Mouse (Mus musculus) neural tube, embryonic 15.5 days (tissue): ENCODE measurements at regions not wholly inside any gene's neighbourhood (a gene's known extent, or its start where the extent isn't known, plus 50 kb on each side); places are given as distances from the start of the nearest gene placed in this dataset.

ENCODE experiments used
- ATAC-seq: fragments of 200-750 bp; cut with Nextera tagmentation; 2 replicates; pipeline ENCODE4 v1.8.0; 2017; ENCODE audit warnings: mild to moderate bottlenecking, moderate TSS enrichment, moderate library complexity; ENCODE audit not compliant: low FRiP score
- H3K27ac ChIP-seq: fragments of 300-500 bp; sonication (generic); replicated peaks from 2 replicates; pipeline ENCODE4 v1.5.1; 2015; ENCODE audit warnings: mild to moderate bottlenecking, inconsistent platforms
- H3K27me3 ChIP-seq: fragments of 300-500 bp; sonication (generic); replicated peaks from 2 replicates; pipeline ENCODE4 v1.6.1; 2015; ENCODE audit warnings: inconsistent platforms
- H3K36me3 ChIP-seq: fragments of 300-500 bp; sonication (generic); 2 replicates; pipeline ENCODE4 v1.6.1; 2015; ENCODE audit warnings: inconsistent platforms
- H3K4me1 ChIP-seq: fragments of 300-500 bp; sonication (generic); 2 replicates; pipeline ENCODE4 v1.6.1; 2015; ENCODE audit warnings: inconsistent platforms
- H3K4me2 ChIP-seq: fragments of 300-500 bp; sonication (generic); 2 replicates; pipeline ENCODE4 v1.6.1; 2015; ENCODE audit warnings: inconsistent platforms, mild to moderate bottlenecking, moderate library complexity
- H3K4me3 ChIP-seq: fragments of 300-500 bp; sonication (generic); replicated peaks from 2 replicates; pipeline ENCODE4 v1.5.1; 2015; ENCODE audit warnings: mild to moderate bottlenecking, inconsistent platforms
- H3K9ac ChIP-seq: fragments of 300-500 bp; sonication (generic); replicated peaks from 2 replicates; pipeline ENCODE4 v1.6.1; 2015; ENCODE audit warnings: mild to moderate bottlenecking, inconsistent platforms
- H3K9me3 ChIP-seq: fragments of 300-500 bp; sonication (generic); replicated peaks from 2 replicates; pipeline ENCODE4 v1.6.1; 2016; ENCODE audit warnings: inconsistent platforms
- WGBS: fragments of 180-500 bp; shearing (Covaris S2); methylation state at CpG from one replicate; pipeline ENCODE4 v1.1.7; 2015; ENCODE audit warnings: mixed read lengths; 5-methylcytosine and 5-hydroxymethylcytosine counted together

DNA sequence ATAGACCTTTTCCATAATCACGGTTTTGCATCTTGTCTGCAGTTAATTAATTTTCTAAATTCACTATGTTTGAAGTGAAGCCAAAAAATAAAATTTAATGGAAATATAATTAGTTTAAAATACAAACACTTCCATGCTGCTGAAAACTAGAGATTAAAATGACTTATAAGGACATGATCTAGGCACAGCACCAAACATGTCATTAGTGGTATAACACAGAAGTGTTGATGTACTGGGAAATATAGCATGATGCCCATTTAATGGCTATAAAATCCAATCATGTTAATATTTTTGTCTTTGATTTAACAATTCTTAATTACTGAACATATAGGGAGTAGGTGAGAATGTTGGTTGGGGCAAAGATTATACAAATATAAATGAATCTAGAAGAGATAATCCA lies 487.5 kb upstream of the Gm38303 start:
- H3K4me2 ChIP-seq: no peak overlapping the region
- no peak for ATAC-seq
- no peaks in the 10 kb centered on the region for H3K9me3 ChIP-seq
- H3K9ac ChIP-seq: no peak overlapping the region
- H3K27ac ChIP-seq: no peak overlapping the region
- H3K36me3 ChIP-seq: no peaks in the 10 kb centered on the region
- H3K4me3 ChIP-seq: no peak overlapping the region
- no peaks in the 10 kb centered on the region for H3K4me1 ChIP-seq
- H3K27me3 ChIP-seq: no peaks in the 10 kb centered on the region
- 72% methylated on average over 1 of the region's 1 CpGs for WGBS

DNA sequence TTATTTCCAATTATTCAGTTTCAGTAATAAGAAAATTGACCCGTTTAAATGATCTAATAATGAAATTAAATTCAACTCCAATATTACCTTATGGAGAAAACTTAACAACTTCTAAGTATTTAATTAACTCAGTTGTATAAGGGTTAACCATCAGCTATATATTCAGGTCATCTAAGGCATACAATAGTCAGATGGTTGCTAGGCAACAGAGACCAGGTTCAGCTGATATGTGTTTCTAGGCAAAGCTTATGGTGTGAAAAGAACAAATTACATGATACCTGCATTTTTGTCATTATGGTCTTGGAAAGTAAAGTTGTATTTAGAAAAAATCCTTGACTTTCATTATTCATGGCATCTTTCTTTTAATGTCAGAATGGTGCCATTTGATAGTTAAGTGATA lies 487.1 kb upstream of the Gm38303 start:
- no peak overlapping the region for H3K27ac ChIP-seq
- H3K9me3 ChIP-seq: no peaks in the 10 kb centered on the region
- H3K4me3 ChIP-seq: no peak overlapping the region
- no peaks in the 10 kb centered on the region for H3K4me1 ChIP-seq
- H3K4me2 ChIP-seq: no peak overlapping the region
- H3K27me3 ChIP-seq: no peaks in the 10 kb centered on the region
- no peak for ATAC-seq
- H3K9ac ChIP-seq: no peak overlapping the region
- 72% methylated on average over 1 of the region's 1 CpGs for WGBS
- no peaks in the 10 kb centered on the region for H3K36me3 ChIP-seq

DNA sequence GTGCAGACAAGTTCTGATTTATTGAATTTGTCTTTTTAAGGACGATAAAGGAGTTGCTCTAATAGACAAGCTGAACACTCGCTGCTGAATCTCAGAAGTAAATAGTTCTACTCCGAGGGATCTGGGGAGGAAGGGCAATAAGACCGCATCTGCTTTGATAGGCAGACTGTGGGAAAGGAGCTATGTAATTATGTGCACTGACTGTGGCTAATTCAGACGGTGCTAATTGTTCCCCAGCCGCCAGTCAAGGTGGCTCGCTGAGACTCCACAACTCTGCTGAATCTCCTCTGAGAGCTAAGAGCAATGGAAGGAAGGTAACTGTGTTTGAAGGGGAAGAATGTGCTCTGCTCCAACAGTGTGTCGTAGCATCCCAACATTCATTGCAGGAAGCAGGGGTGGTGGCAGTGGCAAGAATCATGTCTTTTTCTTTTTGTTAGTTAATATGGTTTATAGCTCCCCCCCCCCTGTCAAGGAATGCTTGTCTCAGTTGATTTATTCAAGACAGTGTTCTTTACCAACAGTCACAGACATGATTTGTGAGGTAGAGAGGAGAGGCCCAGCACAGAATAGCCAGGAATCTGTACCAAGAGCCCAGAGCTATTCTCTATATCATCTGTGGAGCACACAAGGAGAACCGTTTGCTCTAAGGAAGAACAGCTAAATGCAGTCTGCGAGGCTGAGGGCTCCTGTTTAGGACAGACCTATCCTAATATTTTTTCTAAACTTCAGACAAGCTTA lies 440.9 kb upstream of the Gm38303 start:
- no peak overlapping the region for H3K9ac ChIP-seq
- H3K27me3 ChIP-seq: no peaks in the 10 kb centered on the region
- H3K27ac ChIP-seq: no peak overlapping the region
- H3K4me3 ChIP-seq: no peak overlapping the region
- no peaks in the 10 kb centered on the region for H3K9me3 ChIP-seq
- H3K36me3 ChIP-seq: no peaks in the 10 kb centered on the region
- 13% methylated on average over 10 of the region's 10 CpGs for WGBS
- H3K4me1 ChIP-seq: peaks cover 8% of the 10 kb centered on the region; the same call in 1 of the 2 replicates
- peak; percentile 89 for ATAC-seq
- H3K4me2 ChIP-seq: peak overlapping the region; percentile 29
